Mouse (Mus musculus) olfactory bulb, adult 2 months (tissue): ENCODE measurements around the gene Plvap.

Source experiments
- CTCF ChIP-seq: fragments of 200-500 bp; IDR thresholded peaks from 2 replicates; pipeline ENCODE4 v1.5.1; 2012; ENCODE audit warnings: low read depth, mild to moderate bottlenecking, low read length, moderate library complexity; ENCODE audit not compliant: insufficient read depth
- POLR2A ChIP-seq: fragments of 200-500 bp; IDR thresholded peaks from 2 replicates; pipeline ENCODE4 v1.6.1; 2012; ENCODE audit warnings: mild to moderate bottlenecking, low read depth, low read length, moderate library complexity; ENCODE audit not compliant: insufficient read depth

- TF ChIP-seq CTCF (peak; percentile 50; the same call in 1 of the 2 replicates), POLR2A (no peak)
Measured at GRCm38 (mm10) chr8:71472601-71473386, 38.8 kb downstream of the Plvap start.
